Mouse (Mus musculus) lung, postnatal 0 days (tissue): ENCODE results near the gene Ltbp1. TPM values are rescaled to one million over a fixed set of nuclear protein-coding genes. Genes with fewer than 3 reads are reported as not detected.

Source experiments
- ATAC-seq: fragments of 200-750 bp; cut with Nextera tagmentation; 2 replicates; pipeline ENCODE4 v1.8.0; 2017; ENCODE audit warnings: moderate library complexity
- DNase-seq: peaks from one replicate; pipeline ENCODE4 v3.0.0-alpha.2; 2016; ENCODE audit warnings: low spot score
- H3K27ac ChIP-seq: fragments of 300-500 bp; sonication (generic); 2 replicates; pipeline ENCODE4 v1.5.1; 2014; ENCODE audit warnings: antibody characterized with exemption, mild to moderate bottlenecking, low read length, mixed read lengths
- H3K27me3 ChIP-seq: fragments of 300-500 bp; sonication (generic); replicated peaks from 2 replicates; pipeline ENCODE4 v1.6.1; 2014; ENCODE audit warnings: low read length, mixed read lengths; ENCODE audit not compliant: insufficient read depth
- H3K36me3 ChIP-seq: fragments of 300-500 bp; sonication (generic); 2 replicates; pipeline ENCODE4 v1.6.1; 2014; ENCODE audit warnings: low read length, mixed read lengths; ENCODE audit not compliant: insufficient read depth
- H3K4me1 ChIP-seq: fragments of 300-500 bp; sonication (generic); 2 replicates; pipeline ENCODE4 v1.6.1; 2014; ENCODE audit warnings: antibody characterized with exemption, low read depth, low read length, mixed read lengths; ENCODE audit not compliant: insufficient read depth
- H3K4me2 ChIP-seq: fragments of 300-500 bp; sonication (generic); replicated peaks from 2 replicates; pipeline ENCODE4 v1.6.1; 2014; ENCODE audit warnings: low read depth, mild to moderate bottlenecking, low read length, moderate library complexity, mixed read lengths
- H3K4me3 ChIP-seq: fragments of 300-500 bp; sonication (generic); 2 replicates; pipeline ENCODE4 v1.5.1; 2014; ENCODE audit warnings: low read depth, low read length
- H3K9ac ChIP-seq: fragments of 300-500 bp; sonication (generic); replicated peaks from 2 replicates; pipeline ENCODE4 v1.6.1; 2014; ENCODE audit warnings: low read depth, mild to moderate bottlenecking
- H3K9me3 ChIP-seq: fragments of 300-500 bp; sonication (generic); 2 replicates; pipeline ENCODE4 v1.6.1; 2016; ENCODE audit warnings: low read length, mixed read lengths
- CTCF ChIP-seq: IDR thresholded peaks from 2 replicates; pipeline ENCODE4 v1.5.1; 2016; ENCODE audit warnings: antibody characterized with exemption, mild to moderate bottlenecking
- EP300 ChIP-seq: IDR thresholded peaks from 2 replicates; pipeline ENCODE4 v1.6.1; 2016; ENCODE audit warnings: antibody characterized with exemption, mild to moderate bottlenecking, control low read depth
- WGBS: fragments of 180-500 bp; shearing (Covaris S2); extraction: QIAGEN DNeasy Blood & Tissue Kit; methylation state at CpG from one replicate; pipeline ENCODE4 v1.1.7; 2014; 5-methylcytosine and 5-hydroxymethylcytosine counted together
- polyA plus RNA-seq: library from polyadenylated mRNA; unstranded; fragments of >200 nt; fragmentation: Nextera tagmentation; extraction: Ambion mirVana; gene quantifications from 2 replicates; pipeline ENCODE4 v1.2.1, GENCODE M21; 2015

The Ltbp1 gene
- polyA plus RNA-seq, 1 experiment from 2014 or later: 27.1 TPM

GRCm38 (mm10) chr17:75268506-75268905 is 263.1 kb downstream of the Ltbp1 start:
- H3K36me3 ChIP-seq: no peaks in the 10 kb centered on the region
- no peaks in the 10 kb centered on the region for H3K27me3 ChIP-seq
- H3K4me2 ChIP-seq: no peak overlapping the region
- no peak overlapping the region for H3K27ac ChIP-seq
- TF ChIP-seq CTCF: no peak
- TF ChIP-seq EP300: no peak
- peaks cover 4% of the 10 kb centered on the region; the same call in 1 of the 2 replicates for H3K4me1 ChIP-seq
- DNase-seq (peak; percentile 70), ATAC-seq (no peak)
- WGBS: 55% methylated on average over 4 of the region's 4 CpGs
- H3K4me3 ChIP-seq: no peak overlapping the region
- no peak overlapping the region for H3K9ac ChIP-seq
- H3K9me3 ChIP-seq: no peaks in the 10 kb centered on the region

GRCm38 (mm10) chr17:75272446-75272845 is 267.1 kb downstream of the Ltbp1 start:
- TF ChIP-seq CTCF: no peak
- no peak for TF ChIP-seq EP300

GRCm38 (mm10) chr17:75273272-75273671 is 267.9 kb downstream of the Ltbp1 start:
- Histone ChIP-seq H3K9me3 (no peaks in the 10 kb centered on the region), H3K4me2 (no peak overlapping the region), H3K36me3 (no peaks in the 10 kb centered on the region), H3K27me3 (no peaks in the 10 kb centered on the region), H3K27ac (no peak overlapping the region), H3K4me3 (no peak overlapping the region), H3K9ac (no peak overlapping the region), H3K4me1 (peaks cover 4% of the 10 kb centered on the region; the same call in 1 of the 2 replicates)
- DNase-seq: no peak
- WGBS: 56% methylated on average over 1 of the region's 1 CpGs
- ATAC-seq: no peak
- TF ChIP-seq EP300 (no peak), CTCF (no peak)

More at GRCm38 (mm10) chr17:75272446-75272845, 267.1 kb downstream of the Ltbp1 start:
- no peaks in the 10 kb centered on the region for H3K27me3 ChIP-seq
- ATAC-seq (no peak), DNase-seq (no peak)
- H3K9me3 ChIP-seq: no peaks in the 10 kb centered on the region
- H3K4me1 ChIP-seq: peaks cover 4% of the 10 kb centered on the region; the same call in 1 of the 2 replicates
- H3K27ac ChIP-seq: no peak overlapping the region
- WGBS: 69% methylated on average over 3 of the region's 3 CpGs
- H3K36me3 ChIP-seq: no peaks in the 10 kb centered on the region
- H3K4me3 ChIP-seq: no peak overlapping the region
- no peak overlapping the region for H3K9ac ChIP-seq
- no peak overlapping the region for H3K4me2 ChIP-seq

GRCm38 (mm10) chr17:75275302-75275701 is 269.9 kb downstream of the Ltbp1 start:
- Histone ChIP-seq H3K9ac (no peak overlapping the region), H3K4me3 (no peak overlapping the region), H3K4me1 (no peaks in the 10 kb centered on the region), H3K27me3 (no peaks in the 10 kb centered on the region), H3K36me3 (no peaks in the 10 kb centered on the region), H3K27ac (no peak overlapping the region), H3K9me3 (no peaks in the 10 kb centered on the region), H3K4me2 (no peak overlapping the region)
- ATAC-seq (peak; percentile 86), DNase-seq (peak; percentile 71)
- TF ChIP-seq EP300: peak; percentile 84
- no peak for TF ChIP-seq CTCF
- 74% methylated on average over 6 of the region's 6 CpGs for WGBS

GRCm38 (mm10) chr17:75278106-75278505 is 272.7 kb downstream of the Ltbp1 start:
- Histone ChIP-seq H3K27ac (0 out of 2 replicates have a peak overlapping the region, but pooled peaks have one; percentile 9), H3K4me1 (no peaks in the 10 kb centered on the region), H3K27me3 (no peaks in the 10 kb centered on the region), H3K9ac (no peak overlapping the region), H3K9me3 (no peaks in the 10 kb centered on the region), H3K36me3 (no peaks in the 10 kb centered on the region), H3K4me2 (no peak overlapping the region), H3K4me3 (no peak overlapping the region)
- no peak for TF ChIP-seq EP300
- no peak for TF ChIP-seq CTCF
- ATAC-seq: 0 out of 2 replicates have a peak, but pooled peaks have one; percentile 6
- WGBS: 67% methylated on average over 1 of the region's 1 CpGs
- peak; percentile 64 for DNase-seq

DNA sequence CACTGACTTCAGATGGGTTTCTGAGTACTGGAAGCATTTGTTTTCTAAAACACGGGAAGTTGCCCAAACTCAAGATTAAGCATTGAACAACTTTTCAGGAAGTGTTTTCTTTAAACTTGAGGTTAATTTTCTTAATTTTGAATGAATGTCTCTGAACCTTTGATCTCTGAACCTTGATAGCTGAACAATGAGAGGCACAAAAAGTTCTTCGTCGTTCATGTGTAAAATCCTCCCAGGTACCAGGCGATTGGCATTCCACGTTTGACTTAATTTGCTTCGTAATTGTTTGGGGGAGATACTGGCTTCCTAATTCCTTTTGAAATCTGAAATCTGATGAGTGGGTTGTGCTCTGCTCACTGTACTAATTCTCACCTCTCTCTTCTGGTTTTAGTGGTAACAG is 273.2 kb downstream of the Ltbp1 start:
- Histone ChIP-seq H3K36me3 (no peaks in the 10 kb centered on the region), H3K27ac (no peak overlapping the region), H3K27me3 (no peaks in the 10 kb centered on the region), H3K9me3 (no peaks in the 10 kb centered on the region), H3K4me3 (no peak overlapping the region), H3K4me2 (no peak overlapping the region), H3K4me1 (no peaks in the 10 kb centered on the region), H3K9ac (no peak overlapping the region)
- DNase-seq (no peak), ATAC-seq (no peak)
- WGBS: 77% methylated on average over 6 of the region's 6 CpGs
- no peak for TF ChIP-seq CTCF
- TF ChIP-seq EP300: no peak

DNA sequence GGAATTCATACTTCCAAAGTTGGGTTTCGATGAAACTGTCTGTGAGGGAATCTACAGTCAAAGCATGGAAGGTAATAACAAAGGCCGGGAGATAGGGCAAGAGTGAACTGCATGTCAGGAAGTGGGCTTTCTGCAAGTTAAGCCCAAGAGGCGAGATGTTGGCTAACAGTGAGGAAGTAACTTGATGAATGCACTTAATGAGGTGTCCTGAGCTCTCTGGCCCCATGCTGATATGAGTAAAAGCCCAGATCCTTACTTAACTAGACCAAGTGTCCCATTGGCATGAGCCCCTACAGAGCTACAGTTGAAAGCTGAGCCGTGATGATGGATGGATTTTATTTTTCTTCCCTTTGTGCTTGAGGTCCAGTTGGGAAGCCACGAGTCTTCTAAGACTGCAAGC is 276.0 kb downstream of the Ltbp1 start:
- Histone ChIP-seq H3K4me3 (no peak overlapping the region), H3K4me1 (no peaks in the 10 kb centered on the region; the same call in 1 of the 2 replicates), H3K9me3 (no peaks in the 10 kb centered on the region), H3K27me3 (no peaks in the 10 kb centered on the region), H3K36me3 (no peaks in the 10 kb centered on the region), H3K4me2 (no peak overlapping the region), H3K9ac (no peak overlapping the region), H3K27ac (no peak overlapping the region)
- TF ChIP-seq CTCF: no peak
- TF ChIP-seq EP300: no peak
- 61% methylated on average over 5 of the region's 5 CpGs for WGBS
- DNase-seq (peak; percentile 61), ATAC-seq (peak; percentile 54)
